15 mouse cellular contexts compared by ENCODE assay signal in genomic region chr5:41942131-41942530, GRCm38 (mm10).
A peak's percentile ranks its signal among the peaks of the same experiment; 100 is the strongest.
DNase-seq lines count a peak whose midpoint lies in the region; ATAC-seq and TF ChIP-seq lines count a peak whose summit lies in the region.
"Had no signal": no experiment of that assay in that cellular context is flagged by ENCODE, and none has a peak within 500 bp of the region (broad histone marks: within the 10 kb centered on the region; RNA-seq: fewer than 3 reads in every experiment).

No protein-coding gene starts in this region.

- H3K9ac ChIP-seq in hindbrain, postnatal 0 days (replicated peaks; ENCODE audit: low read length): no peak overlapping the region
- H3K9ac ChIP-seq: embryonic facial prominence, embryonic 12.5 days; forebrain, embryonic 12.5 days; limb, embryonic 12.5 days had no signal

- no peak for TF ChIP-seq CTCF in hindbrain, postnatal 0 days (IDR thresholded peaks at IDR 0.05; ENCODE audit: low read depth)

- no peaks in the 10 kb centered on the region for H3K27me3 ChIP-seq in hindbrain, postnatal 0 days (ENCODE audit: insufficient read depth, low read length)
- H3K27me3 ChIP-seq in hindbrain, embryonic 10.5 days (ENCODE audit: insufficient read depth, poor library complexity, severe bottlenecking): no peaks in the 10 kb centered on the region
- H3K27me3 ChIP-seq: embryonic facial prominence, embryonic 12.5 days; forebrain, embryonic 12.5 days; limb, embryonic 12.5 days had no signal

- no peak overlapping the region for H3K4me3 ChIP-seq in hindbrain, postnatal 0 days (ENCODE audit: low read length)
- no peak overlapping the region for H3K4me3 ChIP-seq in hindbrain, embryonic 10.5 days
- H3K4me3 ChIP-seq: embryonic facial prominence, embryonic 12.5 days; forebrain, embryonic 12.5 days; limb, embryonic 12.5 days; myocyte had no signal

- no peaks in the 10 kb centered on the region for H3K9me3 ChIP-seq in hindbrain, postnatal 0 days (ENCODE audit: low read length)
- H3K9me3 ChIP-seq in hindbrain, embryonic 10.5 days: no peaks in the 10 kb centered on the region
- H3K9me3 ChIP-seq: embryonic facial prominence, embryonic 12.5 days; forebrain, embryonic 12.5 days; limb, embryonic 12.5 days had no signal

- DNase-seq in hindbrain, postnatal 0 days (ENCODE audit: low spot score): peak; percentile 27
- no peak for DNase-seq in hindbrain, embryonic 10.5 days (ENCODE audit: low spot score)
- DNase-seq in frontal cortex, postnatal 10 days (ENCODE audit: low spot score in 2 of 2): peak; percentile 6
- DNase-seq in layer of hippocampus, postnatal 10 days (ENCODE audit: low spot score in 2 of 2): peak; percentile 11 to 18
- DNase-seq in right cerebral cortex, postnatal 10 days (ENCODE audit: low spot score in 2 of 2): peak; percentile 22 to 53
- DNase-seq in thymus, postnatal 0 days (ENCODE audit: low spot score): no peak
- no peak for DNase-seq in ovary, adult 18-20 months (ENCODE audit: low spot score)
- DNase-seq: cerebellum, postnatal 36 days; kidney, postnatal 10 days had no signal

- H3K36me3 ChIP-seq in hindbrain, postnatal 0 days (ENCODE audit: insufficient read depth, low read length): no peaks in the 10 kb centered on the region
- no peaks in the 10 kb centered on the region for H3K36me3 ChIP-seq in hindbrain, embryonic 10.5 days
- H3K36me3 ChIP-seq: embryonic facial prominence, embryonic 12.5 days; forebrain, embryonic 12.5 days; limb, embryonic 12.5 days had no signal

- peak; percentile 56; the same call in 1 of the 2 replicates for ATAC-seq in hindbrain, postnatal 0 days
- ATAC-seq: CD4-positive, CD25-positive, alpha-beta regulatory T cell, adult 4 months; inflammation-experienced regulatory T-cells, adult 6 months had no signal

- no peaks in the 10 kb centered on the region for H3K4me1 ChIP-seq in hindbrain, postnatal 0 days (ENCODE audit: insufficient read depth, low read length)
- peaks cover 7% of the 10 kb centered on the region for H3K4me1 ChIP-seq in hindbrain, embryonic 10.5 days (replicated peaks)
- H3K4me1 ChIP-seq: embryonic facial prominence, embryonic 12.5 days; forebrain, embryonic 12.5 days; limb, embryonic 12.5 days had no signal

- 70% methylated on average over 7 of the region's 7 CpGs for WGBS in hindbrain, postnatal 0 days
- WGBS in hindbrain, embryonic 10.5 days: 91% methylated on average over 7 of the region's 7 CpGs

- peak overlapping the region; percentile 32; the same call in 1 of the 2 replicates for H3K27ac ChIP-seq in hindbrain, postnatal 0 days
- H3K27ac ChIP-seq in hindbrain, embryonic 10.5 days: no peak overlapping the region
- H3K27ac ChIP-seq: embryonic facial prominence, embryonic 12.5 days; forebrain, embryonic 12.5 days; limb, embryonic 12.5 days had no signal

- no peak overlapping the region for H3K4me2 ChIP-seq in hindbrain, postnatal 0 days (ENCODE audit: low read depth, low read length)
- H3K4me2 ChIP-seq: embryonic facial prominence, embryonic 12.5 days; forebrain, embryonic 12.5 days; limb, embryonic 12.5 days had no signal

Comparison
In these comparisons a context has a peak if more than half of its experiments do, and no peak if none do; other contexts are left out.
1. DNase-seq: peak in hindbrain, postnatal 0 days (single experiment), frontal cortex, postnatal 10 days (2 of 2), layer of hippocampus, postnatal 10 days (2 of 2) and right cerebral cortex, postnatal 10 days (2 of 2); none in hindbrain, embryonic 10.5 days (single experiment), thymus, postnatal 0 days (single experiment) and ovary, adult 18-20 months (single experiment).